ENCODE assay signal across 13 mouse cellular contexts in the genomic region with DNA sequence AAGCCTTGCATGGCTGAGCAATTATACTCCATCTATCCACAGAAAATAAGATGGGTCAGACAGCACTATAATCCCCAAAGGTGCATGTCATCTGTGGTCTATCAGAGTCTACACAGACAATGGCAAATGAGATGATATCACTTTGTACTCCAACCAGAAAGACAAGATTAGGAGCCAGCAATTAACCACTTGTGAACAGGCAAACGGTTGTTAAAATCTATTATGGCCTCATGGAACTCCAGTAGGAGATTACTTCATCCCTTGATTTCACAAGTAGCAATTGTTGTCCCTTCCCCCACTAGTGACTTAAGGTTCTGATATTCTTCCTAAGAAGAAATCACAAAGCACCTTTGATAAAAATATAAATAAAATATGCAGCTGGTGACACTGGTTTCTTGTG.
"Had no signal": no experiment of that assay in that cellular context is flagged by ENCODE, and none has a peak within 500 bp of the region (broad histone marks: within the 10 kb centered on the region; RNA-seq: fewer than 3 reads in every experiment).

No protein-coding gene starts in this region.

- DNase-seq: liver, postnatal 0 days; lung, adult 2 months; lung, postnatal 14 days; lung, postnatal 36 days; midbrain, embryonic 14.5 days; retina, postnatal 1 day; right cerebral cortex, adult 18-20 months; right cerebral cortex, postnatal 25 days; right cerebral cortex, postnatal 4 days; spleen, adult 18-20 months; thymus, adult 18-20 months; thymus, postnatal 14 days; thymus, postnatal 36 days had no signal
